Mouse (Mus musculus) ovary, adult 18-20 months (tissue): Measurements from ENCODE around the gene Ezh1.
"Not testable (repeated sequence)": the region's sequence is repeated elsewhere in the genome, so short reads cannot be mapped to it uniquely, and the experiment has no call there.

Source experiments
- DNase-seq: peaks from one replicate; pipeline ENCODE4 v3.0.0; 2022; ENCODE audit warnings: low spot score, mixed read lengths

The Ezh1 gene

DNA sequence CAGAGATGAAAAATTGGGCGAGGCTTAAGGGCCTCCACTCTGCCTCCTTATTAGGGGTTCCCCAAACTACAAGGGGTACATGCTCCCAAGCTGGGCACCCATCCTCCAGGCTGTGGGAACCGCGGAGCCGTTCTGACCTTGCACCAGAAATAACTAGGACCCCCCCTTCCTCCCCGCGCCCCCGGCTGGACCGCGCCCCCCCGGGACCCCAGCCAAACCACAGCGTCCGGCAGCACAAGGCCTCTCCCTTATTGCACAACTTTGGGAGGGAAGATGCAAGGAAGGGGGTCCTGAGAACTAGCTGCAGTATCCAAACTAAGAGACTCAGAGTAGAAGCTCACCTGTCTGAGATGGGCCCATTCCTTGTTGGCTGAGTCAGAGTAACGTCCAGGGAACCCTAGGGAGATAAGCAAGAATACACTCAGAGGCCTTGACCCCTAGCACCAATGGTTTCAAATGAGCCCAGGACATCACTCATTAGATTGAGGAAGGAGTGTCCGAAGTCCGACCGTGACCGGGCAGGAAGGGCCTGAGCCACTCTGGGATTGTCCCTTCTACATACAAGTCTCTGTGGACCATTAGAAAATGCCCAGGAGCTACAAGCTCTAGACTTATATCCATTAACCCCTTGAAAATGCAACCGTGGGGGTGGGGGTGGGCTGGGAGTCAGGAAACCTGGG lies 57.8 kb downstream of the Ezh1 start:
- DNase-seq = peak; percentile 73

DNA sequence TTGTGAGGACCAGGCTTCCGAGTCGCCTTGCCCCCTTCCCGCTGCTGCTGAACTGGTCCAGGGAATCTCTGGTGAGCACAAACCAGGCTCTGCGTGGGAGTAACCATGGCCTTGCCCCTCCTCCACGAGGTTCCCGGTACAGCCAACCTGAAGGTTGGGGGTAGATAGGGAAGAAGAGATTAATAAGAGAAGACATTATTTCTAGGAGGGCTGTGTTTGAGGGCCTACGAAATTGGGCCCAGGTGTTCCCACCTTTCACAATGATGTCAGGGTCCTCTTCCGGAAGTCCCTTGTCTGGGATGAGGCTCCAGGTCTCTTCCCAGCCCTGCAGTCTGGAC lies 58.3 kb downstream of the Ezh1 start:
- DNase-seq = no peak

DNA sequence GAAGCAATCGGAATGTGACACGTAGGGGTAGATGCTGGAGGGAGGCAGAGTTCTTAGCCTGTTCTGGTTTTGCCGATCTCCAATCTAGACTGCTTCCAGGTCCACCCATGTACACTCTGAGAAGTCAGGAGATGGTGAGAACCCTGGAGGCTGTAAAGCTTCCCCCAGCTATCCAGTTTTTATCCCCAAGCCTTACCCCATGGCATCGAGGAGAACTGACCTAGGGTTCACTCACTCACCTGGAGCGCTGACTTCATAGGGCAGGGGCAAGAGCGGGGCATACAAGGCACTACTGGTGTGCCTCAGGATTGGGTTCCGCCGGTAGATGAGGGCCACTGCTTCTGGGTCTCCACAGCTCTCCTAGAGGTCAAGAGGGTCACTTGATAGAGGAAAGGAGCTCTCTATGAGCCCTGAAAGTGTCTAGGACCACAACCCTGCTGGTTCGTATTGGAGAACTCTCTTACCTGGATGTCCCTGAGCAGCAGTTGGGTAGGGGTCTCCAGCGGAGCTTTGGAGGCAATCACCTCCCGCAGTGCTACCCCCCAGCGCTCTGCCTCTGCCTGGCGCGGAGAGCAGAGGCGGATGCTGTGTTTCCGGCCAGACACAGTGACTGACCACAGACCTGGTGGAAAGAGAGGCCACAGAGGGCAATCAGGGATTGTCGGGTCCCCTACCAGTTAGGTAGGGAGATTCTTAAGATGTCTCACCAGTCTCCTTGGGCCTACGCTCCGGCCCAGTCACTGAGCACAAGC lies 58.9 kb downstream of the Ezh1 start:
- DNase-seq = no peak

DNA sequence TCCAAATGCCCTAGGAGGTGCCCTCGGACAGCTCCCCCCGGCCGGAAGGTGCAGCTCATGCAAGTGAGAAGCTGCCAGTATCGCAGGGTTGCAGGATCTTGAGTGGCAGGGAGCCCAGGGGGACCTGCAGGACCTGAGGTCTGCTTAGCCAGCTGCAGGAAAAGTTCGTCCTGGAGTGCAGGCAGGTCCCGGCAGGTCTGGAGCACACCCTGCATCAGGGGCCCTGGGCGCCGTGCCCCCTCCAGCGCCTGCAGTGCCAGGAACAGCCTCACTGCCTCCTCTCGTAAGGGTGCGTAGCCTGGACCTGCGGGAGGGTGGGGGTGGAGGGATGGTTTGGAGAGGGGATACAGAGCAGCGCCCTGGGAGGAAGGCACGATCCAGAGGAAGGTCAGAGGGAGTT lies 59.9 kb downstream of the Ezh1 start:
- DNase-seq = no peak

DNA sequence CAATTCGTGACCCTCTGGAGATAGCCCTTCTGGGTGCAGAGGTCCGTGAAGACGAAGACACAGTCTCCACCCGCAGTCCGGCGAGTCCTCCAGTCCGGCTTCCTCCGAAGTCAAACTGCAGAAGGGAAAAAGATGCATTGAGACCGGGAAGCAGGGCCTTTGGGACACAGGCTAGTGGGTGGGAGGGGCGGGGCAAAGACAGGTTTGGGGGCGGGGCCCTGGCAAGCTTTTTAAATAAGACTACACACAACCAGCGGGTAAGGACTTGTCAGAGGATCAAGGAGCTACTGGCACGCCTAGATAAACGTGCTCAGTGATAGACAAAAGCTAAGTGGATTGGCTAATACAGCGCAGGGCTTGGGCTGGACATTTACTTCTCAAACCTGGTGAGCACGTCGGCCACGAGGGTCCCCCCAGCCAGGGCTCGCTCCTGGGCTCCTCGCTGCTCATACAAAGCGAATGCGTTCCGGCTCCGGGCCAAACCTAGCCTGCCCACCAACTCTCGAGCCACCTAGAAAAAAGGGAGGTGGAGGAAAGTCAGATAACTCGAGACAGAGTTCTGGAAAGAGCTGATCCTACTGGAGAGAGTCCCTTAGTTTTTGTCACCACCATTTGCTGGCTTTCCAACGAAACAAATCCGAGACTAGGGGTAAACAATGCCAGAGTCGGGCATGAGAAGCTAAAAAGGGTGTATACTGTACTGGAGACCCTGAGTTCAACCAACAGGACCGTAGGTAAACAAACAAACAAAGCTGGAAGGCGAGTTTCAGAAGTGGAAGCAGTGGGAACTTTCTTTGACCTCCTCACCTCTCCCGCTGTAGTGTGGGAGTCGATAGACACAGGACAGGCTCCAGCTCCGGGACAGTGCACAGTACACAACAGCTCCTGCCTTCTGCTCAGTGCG lies 61.3 kb downstream of the Ezh1 start:
- no peak for DNase-seq

DNA sequence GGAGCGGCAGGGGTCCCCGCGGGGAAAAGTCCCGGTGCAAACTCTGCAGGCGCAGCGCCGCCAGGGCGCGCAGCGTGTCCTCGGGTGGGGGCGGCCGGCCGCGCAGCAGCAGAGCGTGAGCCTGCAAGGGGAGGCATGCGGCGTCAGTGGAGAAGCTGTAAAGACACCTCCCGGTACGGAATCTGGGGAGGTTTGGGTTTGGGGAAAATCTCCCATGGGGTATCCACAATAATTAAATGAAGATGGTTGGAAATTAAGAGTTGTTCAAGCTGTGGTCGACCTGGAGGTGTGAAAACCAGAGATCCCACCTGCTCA lies 62.0 kb downstream of the Ezh1 start:
- no peak for DNase-seq

DNA sequence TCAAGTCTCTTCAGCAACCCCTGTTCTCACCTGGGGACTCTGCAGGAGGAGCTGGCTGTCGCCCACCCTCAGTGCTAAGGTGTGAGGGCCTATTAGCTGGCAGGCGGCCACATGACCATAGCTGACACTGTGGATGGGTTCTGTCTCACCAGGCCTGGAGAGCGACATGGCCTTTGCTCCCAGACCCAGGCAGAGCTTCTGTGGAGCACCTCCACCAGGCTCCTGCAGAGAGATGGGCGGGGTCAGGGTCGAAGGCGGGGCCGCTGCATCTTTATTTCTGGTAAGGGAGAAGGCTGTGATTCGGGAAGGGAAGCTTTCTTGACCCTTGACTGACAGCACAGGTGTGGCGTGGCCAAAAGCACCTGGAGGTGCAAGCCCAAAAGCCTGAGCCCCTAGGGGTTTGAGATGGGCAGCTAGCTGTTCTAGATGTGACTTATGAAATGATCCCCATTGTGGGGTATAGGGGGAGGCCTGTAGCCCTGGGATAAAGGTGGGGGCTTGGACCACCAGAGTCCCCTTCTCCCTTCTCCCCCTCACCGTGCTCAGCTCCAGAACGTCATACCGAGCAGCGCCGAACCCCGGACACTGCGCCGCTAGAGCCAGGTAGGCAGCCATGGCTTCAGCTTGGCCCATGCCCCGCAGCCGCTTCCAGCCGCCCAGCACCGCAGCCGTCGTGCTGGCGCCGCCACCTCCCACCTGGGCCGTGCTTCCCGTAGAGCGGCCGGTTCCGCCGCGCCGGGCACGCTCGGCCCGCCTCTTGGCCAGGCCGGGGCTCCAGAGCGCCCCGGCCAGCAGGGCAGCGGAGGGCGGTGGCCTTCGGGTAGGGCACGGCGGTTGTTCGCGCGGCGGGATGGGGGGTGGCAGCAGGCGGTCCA lies 62.5 kb downstream of the Ezh1 start:
- DNase-seq = no peak

DNA sequence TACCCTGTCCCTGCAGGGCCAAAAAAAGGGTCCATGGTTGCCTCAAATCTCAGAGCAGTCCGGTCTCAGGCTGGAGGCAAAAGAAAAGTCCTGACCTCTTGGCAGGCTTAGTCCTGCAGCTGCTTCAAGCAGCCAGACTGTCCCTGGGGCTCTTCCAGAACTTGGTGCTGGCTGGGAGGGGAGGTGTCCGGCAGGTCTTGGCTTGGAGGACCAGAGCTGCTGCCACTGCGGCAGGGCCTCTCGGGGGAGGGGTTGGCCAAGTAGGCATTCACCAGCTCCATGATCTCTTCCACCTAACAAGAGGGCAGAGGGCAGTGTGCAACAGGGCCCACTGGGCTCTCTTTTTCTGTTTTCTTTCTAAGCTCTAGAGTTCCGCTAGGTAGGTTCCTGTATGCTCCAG lies 63.5 kb downstream of the Ezh1 start:
- DNase-seq = peak; percentile 78

DNA sequence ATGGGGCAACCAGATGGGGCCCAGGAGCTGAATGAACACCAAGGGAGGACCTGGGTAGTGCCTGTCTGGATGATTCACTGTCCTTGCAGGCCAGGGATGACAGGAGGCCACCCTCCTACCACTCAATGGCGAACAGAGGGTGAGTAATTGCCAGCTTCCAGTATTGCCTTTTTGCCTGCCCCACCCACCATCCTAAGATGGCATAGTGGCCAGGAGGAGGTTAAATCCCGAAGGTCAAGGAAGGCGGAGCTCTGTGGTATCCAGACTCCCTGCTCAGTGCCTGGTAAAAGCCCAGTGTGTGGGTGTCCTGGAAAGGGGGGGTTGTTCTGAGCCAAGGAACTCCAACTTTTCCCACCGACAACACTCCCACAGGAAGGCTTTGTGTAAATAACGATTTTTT lies 64.0 kb downstream of the Ezh1 start:
- no peak for DNase-seq

DNA sequence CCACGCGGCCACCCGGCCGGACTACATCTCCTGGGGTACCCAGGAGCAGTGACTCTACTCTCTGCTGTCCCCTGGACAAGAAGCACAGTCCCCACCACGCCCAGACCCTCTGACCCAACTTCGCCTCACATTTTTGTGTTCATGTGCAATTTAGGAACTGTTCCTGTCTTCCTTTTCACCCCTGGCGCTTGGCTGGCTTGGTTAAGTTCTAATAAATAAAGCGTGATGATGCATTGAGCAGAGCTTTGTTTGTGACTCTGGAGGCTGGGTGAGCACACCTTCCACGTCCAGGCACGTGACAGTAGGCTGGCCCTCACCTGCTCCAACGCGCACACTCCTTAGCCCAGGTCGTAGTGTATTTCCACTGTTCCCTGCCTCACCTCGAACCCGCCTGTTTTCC lies 64.7 kb downstream of the Ezh1 start:
- no peak for DNase-seq

DNA sequence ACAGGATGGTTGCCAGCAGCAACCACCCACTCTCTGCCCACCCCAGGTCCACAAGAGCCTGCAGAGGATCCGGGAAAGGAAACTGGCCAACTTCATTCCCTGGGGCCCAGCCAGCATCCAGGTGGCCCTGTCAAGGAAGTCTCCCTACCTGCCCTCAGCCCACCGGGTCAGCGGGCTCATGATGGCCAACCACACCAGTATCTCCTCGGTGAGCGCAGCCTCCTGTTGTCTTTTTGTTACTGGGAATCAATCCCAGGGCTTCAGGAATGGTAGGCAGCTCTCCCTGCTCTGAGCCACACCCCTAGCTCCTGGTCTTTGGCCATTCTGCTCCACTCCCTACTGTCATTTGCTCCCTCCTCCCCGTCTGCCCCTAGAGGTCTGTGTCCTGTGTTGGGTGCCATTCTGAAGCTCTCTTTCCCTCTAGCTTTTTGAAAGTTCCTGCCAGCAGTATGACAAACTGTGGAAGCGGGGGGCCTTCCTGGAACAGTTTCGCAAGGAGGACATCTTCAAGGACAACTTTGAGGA lies 65.2 kb downstream of the Ezh1 start:
- DNase-seq = not testable (repeated sequence)

DNA sequence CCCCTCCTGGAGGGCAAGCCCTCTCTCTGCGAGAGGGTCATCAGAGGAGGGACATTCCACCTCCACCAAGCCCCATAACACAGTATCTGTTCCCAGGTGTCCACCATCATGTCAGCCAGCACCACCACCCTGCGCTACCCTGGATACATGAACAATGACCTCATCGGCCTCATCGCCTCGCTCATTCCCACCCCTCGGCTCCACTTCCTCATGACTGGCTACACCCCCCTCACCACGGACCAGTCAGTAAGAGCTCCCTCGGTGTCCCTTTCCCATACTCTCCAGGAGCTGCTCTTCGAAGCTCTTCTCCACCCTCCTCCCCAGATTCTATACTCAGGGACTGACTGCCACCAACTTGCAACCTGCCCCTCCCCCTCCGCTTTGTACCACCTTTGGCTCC lies 66.1 kb downstream of the Ezh1 start:
- not testable (repeated sequence) for DNase-seq

DNA sequence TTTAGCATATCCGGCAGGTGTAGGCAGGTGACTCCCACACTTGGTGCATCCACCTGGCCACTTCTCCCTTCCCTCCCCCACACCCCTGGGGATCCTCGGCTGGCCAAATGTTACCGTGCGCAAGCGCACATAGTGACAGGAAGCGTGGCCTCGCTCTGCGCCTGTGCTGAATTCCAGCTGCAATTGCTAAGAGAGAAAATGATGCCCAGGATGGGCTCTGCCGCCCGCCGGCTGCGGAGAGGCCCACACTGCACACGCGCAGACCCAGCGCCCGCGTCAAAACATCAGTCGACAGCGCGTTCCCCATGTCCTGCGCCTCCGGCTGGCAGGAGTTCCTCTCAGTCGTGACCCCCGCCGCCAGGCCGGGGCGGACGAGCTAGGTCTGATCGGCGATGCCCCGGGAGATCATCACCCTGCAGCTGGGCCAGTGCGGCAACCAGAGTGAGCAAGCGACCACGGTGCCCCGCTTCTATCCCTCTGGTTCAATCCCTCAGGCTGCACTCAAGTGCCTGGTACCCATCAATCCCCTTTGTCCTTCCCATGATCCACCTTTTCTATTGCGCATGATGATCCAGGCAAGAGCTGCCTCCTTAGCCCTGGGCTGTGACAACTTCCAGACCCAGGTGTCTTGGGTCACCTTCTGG lies 70.4 kb downstream of the Ezh1 start, which contains the start of gene Tubg2:
Tubg2 (plus strand) TSS at position 180 of the 644 bp plus-strand sequence.
- peak; percentile 39 for DNase-seq

DNA sequence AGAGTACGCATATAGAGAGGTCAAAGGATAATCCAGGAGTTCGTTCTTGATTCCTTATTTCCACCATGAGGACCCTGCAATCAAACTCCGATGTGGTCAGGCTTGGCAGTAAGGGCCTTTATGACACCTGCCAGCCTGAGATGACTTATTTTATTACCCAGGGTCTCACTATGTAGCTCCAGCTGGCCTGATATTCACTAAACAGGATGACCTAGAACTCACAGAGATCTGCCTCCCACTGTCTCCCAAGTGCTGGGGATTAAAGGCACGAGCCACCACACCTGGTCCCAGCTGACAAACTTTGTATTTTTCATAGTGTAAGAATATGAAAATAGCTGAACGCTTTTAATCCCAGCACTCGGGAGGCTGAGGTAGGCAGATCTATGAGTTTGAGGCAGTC lies 71.1 kb downstream of the Ezh1 start:
- DNase-seq = no peak

DNA sequence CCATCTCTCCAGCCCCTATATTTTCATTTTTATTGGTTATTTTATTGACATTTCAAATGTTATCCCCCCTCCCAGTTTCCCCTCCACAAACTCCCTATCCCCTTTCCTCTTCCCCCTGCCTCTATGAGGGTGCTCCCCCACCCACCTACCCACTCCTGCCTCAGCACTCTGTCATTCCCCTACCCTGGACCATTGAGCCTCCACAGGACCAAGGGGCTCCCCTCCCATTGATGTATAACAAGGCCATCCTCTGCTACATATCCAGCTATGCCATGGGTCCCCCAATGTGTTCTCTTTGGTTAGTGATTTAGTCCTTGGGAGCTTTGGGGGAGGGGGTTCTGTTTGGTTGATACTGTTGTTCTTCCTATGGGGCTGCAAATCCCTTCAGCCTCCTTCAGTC lies 71.6 kb downstream of the Ezh1 start:
- DNase-seq = no peak

DNA sequence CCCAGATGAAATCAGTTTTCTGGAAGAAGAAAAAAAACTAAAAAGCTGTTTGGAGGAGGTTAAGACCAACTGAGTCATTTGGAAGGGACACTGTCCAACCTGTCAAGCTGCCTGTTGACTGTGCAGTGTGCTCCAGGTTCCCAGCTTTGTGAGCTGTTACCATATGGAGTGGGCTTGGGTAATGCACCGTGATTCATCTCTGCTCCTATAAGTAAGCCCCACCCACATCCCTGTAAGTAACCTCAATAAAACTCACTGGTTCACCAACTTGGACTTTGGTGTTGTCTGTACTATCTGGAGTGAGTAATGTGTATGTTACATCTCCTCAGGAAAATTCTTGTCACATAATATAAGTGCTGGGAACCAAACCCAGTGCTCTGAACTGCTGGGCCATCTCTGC lies 73.4 kb downstream of the Ezh1 start:
- no peak for DNase-seq

DNA sequence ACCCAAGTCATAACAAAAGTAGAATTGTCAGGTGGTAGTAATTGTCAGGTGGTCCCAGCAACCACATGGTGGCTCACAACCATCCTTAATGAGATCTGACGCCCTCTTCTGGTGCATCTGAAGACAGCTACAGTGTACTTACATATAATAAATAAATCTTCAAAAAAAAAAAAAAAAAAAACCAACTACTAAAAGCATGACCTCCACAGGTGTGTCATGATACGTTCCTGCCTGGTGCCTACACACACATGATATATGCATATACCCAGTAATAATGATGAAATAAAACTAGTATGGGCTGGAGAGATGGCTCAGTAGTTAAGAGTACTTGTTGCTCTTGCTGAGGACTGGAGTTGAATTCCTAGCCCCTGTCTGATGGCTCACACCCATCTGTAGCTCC lies 75.2 kb downstream of the Ezh1 start:
- DNase-seq = no peak

DNA sequence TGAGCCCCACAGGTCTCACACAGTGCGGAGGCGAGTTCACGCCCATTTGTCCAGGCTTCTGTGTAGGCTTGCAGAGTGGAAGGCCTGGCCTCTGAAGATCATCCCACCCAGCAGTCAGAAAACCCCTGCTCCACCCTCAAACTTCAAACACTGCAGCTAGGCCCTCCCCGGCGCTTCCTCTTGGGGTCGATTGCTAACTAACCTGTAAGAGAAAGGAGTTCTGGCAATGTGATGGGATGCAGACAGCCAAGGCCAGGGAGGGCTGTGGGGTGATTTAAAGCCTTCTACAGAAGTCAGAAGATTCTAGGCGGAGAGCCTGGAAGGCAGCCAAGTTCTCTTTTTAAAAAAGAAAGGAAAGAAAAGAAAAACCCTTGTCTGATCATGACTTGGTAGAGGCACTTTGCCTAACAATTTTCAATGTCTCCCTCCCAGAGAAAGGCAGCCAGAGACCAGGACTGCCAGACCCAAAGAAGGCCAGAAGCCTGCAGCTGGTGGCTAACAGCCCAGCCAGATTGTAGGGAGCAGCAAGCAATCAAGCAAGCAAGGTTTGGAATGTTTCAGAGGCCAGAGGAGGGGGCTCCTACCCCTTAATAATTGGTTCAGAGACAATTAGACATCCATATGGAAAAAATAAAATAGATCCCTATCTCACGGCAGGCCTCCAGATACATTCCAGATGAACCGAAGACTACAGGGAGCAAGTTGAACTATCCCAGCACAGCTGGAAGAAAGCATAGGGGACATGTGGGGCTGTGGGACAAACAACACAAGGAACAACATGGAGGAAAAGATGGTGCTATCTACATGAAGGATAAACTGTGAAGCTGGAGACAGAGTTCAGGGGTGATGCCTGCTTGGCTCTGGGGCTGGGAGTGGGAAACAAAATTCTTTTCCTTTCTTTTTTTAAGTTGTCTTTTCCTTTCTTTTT lies 76.8 kb downstream of the Ezh1 start:
- DNase-seq = peak; percentile 32

DNA sequence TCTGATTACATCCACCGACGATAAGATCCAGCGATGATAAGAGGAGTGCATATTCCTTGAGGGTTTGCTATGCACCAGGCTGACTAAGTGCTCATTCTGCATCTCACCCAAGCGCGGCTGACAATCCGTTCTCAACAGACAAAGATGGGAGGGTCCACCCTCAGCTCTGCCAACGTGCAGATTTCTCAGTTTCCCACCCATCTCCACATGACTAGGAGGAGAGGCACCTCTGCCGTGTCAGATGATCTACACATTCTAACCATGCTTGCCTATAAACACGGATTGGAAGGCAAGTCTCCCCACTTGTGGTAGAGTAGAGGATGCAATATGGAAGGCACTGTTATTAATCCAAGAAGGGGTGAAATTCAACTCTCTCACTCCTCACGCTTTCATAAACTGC lies 77.5 kb downstream of the Ezh1 start:
- no peak for DNase-seq

DNA sequence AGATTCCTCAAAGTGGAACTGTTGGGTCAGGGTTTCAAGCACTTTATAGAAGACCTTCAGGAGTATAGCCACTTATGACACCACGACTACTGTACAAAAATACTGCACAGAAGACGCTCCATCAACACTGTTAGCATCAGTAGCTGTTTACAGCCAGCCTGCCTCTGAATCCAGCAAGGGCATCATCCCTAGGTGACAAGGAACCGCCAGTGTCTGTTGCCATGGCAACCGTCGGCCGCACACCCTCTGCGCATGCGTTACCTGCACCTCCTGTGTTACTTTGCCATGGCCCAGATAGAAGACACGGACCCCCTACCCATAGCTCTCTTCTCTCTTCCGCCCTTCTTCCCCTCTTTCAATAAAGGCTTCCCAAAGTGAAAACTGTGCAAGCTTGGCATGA lies 79.9 kb downstream of the Ezh1 start:
- no peak for DNase-seq
